Mouse (Mus musculus): Measurements from ENCODE around the gene Sebox.

Gene Sebox

GRCm38 (mm10) chr11:78502909-78503650, at the start of gene Sebox:
Gene Sebox (plus strand): TSS chr11:78503447.
- in situ Hi-C loops (cut with MseI, MboI), result no loop called here

GRCm38 (mm10) chr11:78453675-78454074, 49.6 kb upstream of the Sebox start:
- in situ Hi-C loops (cut with MseI, MboI), result no loop called here

GRCm38 (mm10) chr11:78454276-78454675, 49.0 kb upstream of the Sebox start:
- in situ Hi-C loops (cut with MseI, MboI), result no loop called here

GRCm38 (mm10) chr11:78455308-78455707, 47.9 kb upstream of the Sebox start:
- in situ Hi-C loops (cut with MseI, MboI), result loop anchor here in 1 of 2 experiments (5.0 kb wide), 1 partner anchor 37 kb away; no protein-coding TSS in a partner anchor

GRCm38 (mm10) chr11:78458740-78459139, 44.5 kb upstream of the Sebox start:
- in situ Hi-C loops (cut with MseI, MboI), result loop anchor here in 1 of 2 experiments (5.0 kb wide), 1 partner anchor 34 kb away; no protein-coding TSS in a partner anchor

- in situ Hi-C loops (cut with MseI, MboI), result loop anchor here in 1 of 2 experiments (5.0 kb wide), 1 partner anchor 35 kb away; the partner anchor contains the start of genes Sarm1 and Vtn
Measured at GRCm38 (mm10) chr11:78461894-78462293, 41.4 kb upstream of the Sebox start.

GRCm38 (mm10) chr11:78462669-78463068, 40.6 kb upstream of the Sebox start:
- in situ Hi-C loops (cut with MseI, MboI), result loop anchor here in 1 of 2 experiments (5.0 kb wide), 1 partner anchor 35 kb away; the partner anchor contains the start of genes Sarm1 and Vtn

- in situ Hi-C loops (cut with MseI, MboI), result loop anchor here in 1 of 2 experiments (5.0 kb wide), 1 partner anchor 34 kb away; the partner anchor contains the start of genes Sarm1 and Vtn
Measured at GRCm38 (mm10) chr11:78463286-78464036, 39.8 kb upstream of the Sebox start.

GRCm38 (mm10) chr11:78465116-78465515, 38.1 kb upstream of the Sebox start:
- in situ Hi-C loops (cut with MseI, MboI), result no loop called here

- in situ Hi-C loops (cut with MseI, MboI), result no loop called here
Measured at GRCm38 (mm10) chr11:78465568-78466180, 37.6 kb upstream of the Sebox start, which contains the start of gene Slc46a1. Gene Slc46a1 (plus strand): TSS chr11:78465697.

- in situ Hi-C loops (cut with MseI, MboI), result no loop called here
Measured at GRCm38 (mm10) chr11:78466242-78466912, 36.9 kb upstream of the Sebox start.

- in situ Hi-C loops (cut with MseI, MboI), result no loop called here
Measured at GRCm38 (mm10) chr11:78467515-78467914, 35.7 kb upstream of the Sebox start.

GRCm38 (mm10) chr11:78467932-78468331, 35.3 kb upstream of the Sebox start:
- in situ Hi-C loops (cut with MseI, MboI), result no loop called here

- in situ Hi-C loops (cut with MseI, MboI), result no loop called here
Measured at GRCm38 (mm10) chr11:78471326-78472103, 31.7 kb upstream of the Sebox start.

GRCm38 (mm10) chr11:78475289-78475688, 28.0 kb upstream of the Sebox start:
- in situ Hi-C loops (cut with MseI, MboI), result no loop called here

GRCm38 (mm10) chr11:78483639-78484038, 19.6 kb upstream of the Sebox start:
- in situ Hi-C loops (cut with MseI, MboI), result no loop called here

- in situ Hi-C loops (cut with MseI, MboI), result no loop called here
Measured at GRCm38 (mm10) chr11:78488168-78488567, 15.1 kb upstream of the Sebox start.

GRCm38 (mm10) chr11:78490781-78491241, 12.4 kb upstream of the Sebox start:
- in situ Hi-C loops (cut with MseI, MboI), result loop anchor here in 1 of 2 experiments (5.0 kb wide), 1 partner anchor 34 kb away; no protein-coding TSS in a partner anchor

- in situ Hi-C loops (cut with MseI, MboI), result loop anchor here in 1 of 2 experiments (5.0 kb wide), 1 partner anchor 34 kb away; no protein-coding TSS in a partner anchor
Measured at GRCm38 (mm10) chr11:78495904-78496303, 7.3 kb upstream of the Sebox start.

GRCm38 (mm10) chr11:78497071-78497541, 6.1 kb upstream of the Sebox start:
- in situ Hi-C loops (cut with MseI, MboI), result loop anchor here in 1 of 2 experiments (5.0 kb wide), 1 partner anchor 35 kb away; no protein-coding TSS in a partner anchor

All from mouse trophoblast stem cell (cell line).